8 mouse cellular contexts compared by ENCODE assay signal in genomic region chr2:153478583-153478982, GRCm38 (mm10). TPM values are rescaled to one million over a fixed set of nuclear protein-coding genes. Genes with fewer than 3 reads are reported as not detected.
DNase-seq lines count a peak whose midpoint lies in the region; ATAC-seq and TF ChIP-seq lines count a peak whose summit lies in the region.

No protein-coding gene starts in this region.

- peak; percentile 70 for ATAC-seq in erythroid progenitor cell, adult 5-6 weeks (replicated peaks; ENCODE audit: low FRiP score, poor library complexity, severe bottlenecking)
- ATAC-seq in heart, embryonic 14.5 days (ENCODE audit: insufficient number of reproducible peaks, insufficient read depth, low FRiP score, low read depth) = peak; percentile 44; the same call in 1 of the 2 replicates
- peak; percentile 75 for ATAC-seq in kidney, embryonic 15.5 days (replicated peaks; ENCODE audit: low FRiP score)
- ATAC-seq in liver, embryonic 15.5 days (ENCODE audit: insufficient read depth) = peak; percentile 55
- peak; percentile 59 for ATAC-seq in neural tube, embryonic 12.5 days (ENCODE audit: low FRiP score, low read depth)

- no peaks in the 10 kb centered on the region for H3K9me3 ChIP-seq in E14TG2a.4 (ENCODE audit: low read length)
- H3K9me3 ChIP-seq in heart, embryonic 14.5 days (ENCODE audit: control insufficient read depth, low read length) = no peaks in the 10 kb centered on the region
- no peaks in the 10 kb centered on the region for H3K9me3 ChIP-seq in kidney, embryonic 15.5 days (replicated peaks)
- no peaks in the 10 kb centered on the region for H3K9me3 ChIP-seq in liver, embryonic 15.5 days (replicated peaks)
- no peaks in the 10 kb centered on the region for H3K9me3 ChIP-seq in neural tube, embryonic 12.5 days

- no peaks in the 10 kb centered on the region for H3K36me3 ChIP-seq in E14TG2a.4 (ENCODE audit: insufficient read depth, low read length)
- H3K36me3 ChIP-seq in heart, embryonic 14.5 days (ENCODE audit: control insufficient read depth, insufficient read depth, low read length) = peaks cover 4% of the 10 kb centered on the region; the same call in 1 of the 2 replicates
- H3K36me3 ChIP-seq in kidney, embryonic 15.5 days = no peaks in the 10 kb centered on the region
- H3K36me3 ChIP-seq in liver, embryonic 15.5 days (replicated peaks) = peaks cover 22% of the 10 kb centered on the region; the same call in 1 of the 2 replicates
- no peaks in the 10 kb centered on the region for H3K36me3 ChIP-seq in neural tube, embryonic 12.5 days
- H3K36me3 ChIP-seq in thymus, adult 2 months (ENCODE audit: control insufficient read depth, insufficient read depth, low read length) = no peaks in the 10 kb centered on the region

- DNase-seq in brain, adult 2 months (ENCODE audit: low read depth, low spot score) = peak; percentile 86
- peak; percentile 71 for DNase-seq in thymus, adult 2 months

- H3K4me3 ChIP-seq in E14TG2a.4 (replicated peaks; ENCODE audit: low read length) = no peak overlapping the region
- no peak overlapping the region for H3K4me3 ChIP-seq in heart, embryonic 14.5 days (ENCODE audit: control insufficient read depth in 1 of 2, insufficient read depth in 1 of 2, low read depth in 1 of 2, low read length in 2 of 2)
- no peak overlapping the region for H3K4me3 ChIP-seq in kidney, embryonic 15.5 days (replicated peaks)
- H3K4me3 ChIP-seq in liver, embryonic 15.5 days (replicated peaks) = no peak overlapping the region
- H3K4me3 ChIP-seq in neural tube, embryonic 12.5 days = no peak overlapping the region
- H3K4me3 ChIP-seq in thymus, adult 2 months (ENCODE audit: control insufficient read depth, insufficient read depth, low read length) = no peak overlapping the region

- H3K27me3 ChIP-seq in E14TG2a.4 (ENCODE audit: insufficient read depth, low read length) = peaks cover 32% of the 10 kb centered on the region
- no peaks in the 10 kb centered on the region for H3K27me3 ChIP-seq in heart, embryonic 14.5 days (ENCODE audit: control insufficient read depth, insufficient read depth, low read length)
- 0 out of 2 replicates have a peak, but pooled peaks cover 2% of the 10 kb centered on the region for H3K27me3 ChIP-seq in kidney, embryonic 15.5 days
- no peaks in the 10 kb centered on the region for H3K27me3 ChIP-seq in liver, embryonic 15.5 days
- peaks cover 4% of the 10 kb centered on the region; the same call in 1 of the 2 replicates for H3K27me3 ChIP-seq in neural tube, embryonic 12.5 days (replicated peaks)
- H3K27me3 ChIP-seq in thymus, adult 2 months (ENCODE audit: control insufficient read depth, insufficient read depth, low read length) = no peaks in the 10 kb centered on the region

- peaks cover 35% of the 10 kb centered on the region for H3K4me1 ChIP-seq in E14TG2a.4 (replicated peaks; ENCODE audit: low read depth, low read length)
- H3K4me1 ChIP-seq in heart, embryonic 14.5 days (ENCODE audit: control insufficient read depth in 2 of 2, insufficient read depth in 2 of 2, low read length in 2 of 2) = peaks cover 46 to 68% of the 10 kb centered on the region in 2 experiments
- peaks cover 38% of the 10 kb centered on the region for H3K4me1 ChIP-seq in kidney, embryonic 15.5 days
- H3K4me1 ChIP-seq in liver, embryonic 15.5 days (replicated peaks) = peaks cover 69% of the 10 kb centered on the region
- peaks cover 29% of the 10 kb centered on the region for H3K4me1 ChIP-seq in neural tube, embryonic 12.5 days
- H3K4me1 ChIP-seq in thymus, adult 2 months (replicated peaks; ENCODE audit: control insufficient read depth, insufficient read depth, low read length) = peaks cover 6% of the 10 kb centered on the region

- H3K4me2 ChIP-seq in heart, embryonic 14.5 days (ENCODE audit: low read length) = no peak overlapping the region
- H3K4me2 ChIP-seq in kidney, embryonic 15.5 days = no peak overlapping the region
- H3K4me2 ChIP-seq in liver, embryonic 15.5 days = no peak overlapping the region
- no peak overlapping the region for H3K4me2 ChIP-seq in neural tube, embryonic 12.5 days (replicated peaks)

- peak overlapping the region; percentile 37 to 59 for H3K27ac ChIP-seq in heart, embryonic 14.5 days (replicated peaks in 1 of 2; ENCODE audit: control insufficient read depth in 1 of 2, insufficient read depth in 1 of 2, low read depth in 2 of 2, low read length in 2 of 2)
- H3K27ac ChIP-seq in kidney, embryonic 15.5 days = peak overlapping the region; percentile 30; the same call in 1 of the 2 replicates
- peak overlapping the region; percentile 58 for H3K27ac ChIP-seq in liver, embryonic 15.5 days (replicated peaks)
- no peak overlapping the region for H3K27ac ChIP-seq in neural tube, embryonic 12.5 days
- no peak overlapping the region for H3K27ac ChIP-seq in thymus, adult 2 months (ENCODE audit: control insufficient read depth, insufficient read depth, low read length)

- peak; percentile 64 for TF ChIP-seq CTCF in E14TG2a.4 (conservative IDR thresholded peaks at IDR 0.05; ENCODE audit: low read length)
- peak; percentile 76; the same call in 1 of the 2 replicates for TF ChIP-seq CTCF in thymus, adult 2 months (IDR thresholded peaks at IDR 0.05; ENCODE audit: borderline replicate concordance, control insufficient read depth, extremely low read depth, insufficient read depth, low read length, poor library complexity)

- H3K9ac ChIP-seq in heart, embryonic 14.5 days (ENCODE audit: low read length) = peak overlapping the region; percentile 12; the same call in 1 of the 2 replicates
- no peak overlapping the region for H3K9ac ChIP-seq in kidney, embryonic 15.5 days
- H3K9ac ChIP-seq in liver, embryonic 15.5 days = 0 out of 2 replicates have a peak overlapping the region, but pooled peaks have one; percentile 6
- no peak overlapping the region for H3K9ac ChIP-seq in neural tube, embryonic 12.5 days

- 6% methylated on average over 4 of the region's 4 CpGs for WGBS in heart, embryonic 14.5 days
- WGBS in kidney, embryonic 15.5 days = 2% methylated on average over 4 of the region's 4 CpGs
- 13% methylated on average over 4 of the region's 4 CpGs for WGBS in liver, embryonic 15.5 days (ENCODE audit: insufficient replicate concordance)
- 4% methylated on average over 4 of the region's 4 CpGs for WGBS in neural tube, embryonic 12.5 days
- WGBS in thymus, adult 2 months = 28% methylated on average over 4 of the region's 4 CpGs

- no peak for TF ChIP-seq POLR2A in thymus, adult 2 months (IDR thresholded peaks at IDR 0.05; ENCODE audit: control insufficient read depth, extremely low read depth, insufficient read depth, low read length, poor library complexity)

RNA-seq across cellular contexts. Expression of gene 4930404H24Rik, which starts 14.0 kb away (rescaled TPM):
- not detected in 2 replicates for total RNA-seq in erythroid progenitor cell, adult 5-6 weeks (2015; ENCODE audit: low replicate concordance)
- not detected in 2 replicates for total RNA-seq in erythroid progenitor cell, adult 5-6 weeks (2017; ENCODE audit: low replicate concordance)
- not detected in 2 replicates for polyA plus RNA-seq in heart, embryonic 14.5 days (2014; fragmentation: Nextera tagmentation; extraction: Ambion mirVana)
- polyA plus RNA-seq in kidney, embryonic 15.5 days (2015; fragmentation: Nextera tagmentation; extraction: Ambion mirVana) = not detected in 2 replicates
- not detected in 2 replicates for polyA plus RNA-seq in liver, embryonic 15.5 days (2015; fragmentation: Nextera tagmentation; extraction: Ambion mirVana)
- not detected in 2 replicates for polyA plus RNA-seq in neural tube, embryonic 12.5 days (2016; fragmentation: Nextera tagmentation; extraction: Ambion mirVana)
- polyA plus RNA-seq in thymus, adult 2 months (2012; rRNA removed) = not detected in 2 replicates

RNA-seq across cellular contexts. Expression of gene Nol4l, which starts 51.2 kb away (rescaled TPM):
- total RNA-seq in erythroid progenitor cell, adult 5-6 weeks (2015; ENCODE audit: low replicate concordance) = 5.0 and 5.8 TPM in 2 replicates
- total RNA-seq in erythroid progenitor cell, adult 5-6 weeks (2017; ENCODE audit: low replicate concordance) = 2.7 and 5.8 TPM in 2 replicates
- 10.0 and 12.6 TPM in 2 replicates for polyA plus RNA-seq in heart, embryonic 14.5 days (2014; fragmentation: Nextera tagmentation; extraction: Ambion mirVana)
- 13.7 and 14.2 TPM in 2 replicates for polyA plus RNA-seq in kidney, embryonic 15.5 days (2015; fragmentation: Nextera tagmentation; extraction: Ambion mirVana)
- polyA plus RNA-seq in liver, embryonic 15.5 days (2015; fragmentation: Nextera tagmentation; extraction: Ambion mirVana) = 4.7 and 4.9 TPM in 2 replicates
- 36.3 and 39.9 TPM in 2 replicates for polyA plus RNA-seq in neural tube, embryonic 12.5 days (2016; fragmentation: Nextera tagmentation; extraction: Ambion mirVana)
- 4.2 and 4.4 TPM in 2 replicates for polyA plus RNA-seq in thymus, adult 2 months (2012; rRNA removed)

Comparison
In these comparisons a context has a peak if more than half of its experiments do, and no peak if none do; other contexts are left out.
1. H3K27ac ChIP-seq: peak in heart, embryonic 14.5 days (2 of 2), kidney, embryonic 15.5 days (single experiment) and liver, embryonic 15.5 days (single experiment); none in neural tube, embryonic 12.5 days (single experiment) and thymus, adult 2 months (single experiment).
2. H3K9ac ChIP-seq: peak in heart, embryonic 14.5 days (single experiment) and liver, embryonic 15.5 days (single experiment); none in kidney, embryonic 15.5 days (single experiment) and neural tube, embryonic 12.5 days (single experiment).
3. Peak in every context shown above with its lines, with median percentiles within 50 percentile points of each other: ATAC-seq.